Mouse (Mus musculus): ENCODE measurements around the gene Adgrg6. TPM values are rescaled to one million over a fixed set of nuclear protein-coding genes. Genes with fewer than 3 reads are reported as not detected.
A peak's percentile ranks its signal among the peaks of the same experiment; 100 is the strongest.

Gene Adgrg6
- polyA plus RNA-seq, 1 experiment: not detected

GRCm38 (mm10) chr10:14445590-14446291 lies 99.7 kb downstream of the Adgrg6 start:
- peak overlapping the region; percentile 70 for H3K4me3 ChIP-seq (replicated peaks)
- H3K27me3 ChIP-seq (replicated peaks): no peaks in the 10 kb centered on the region
- TF ChIP-seq GATA1 (IDR thresholded peaks at IDR 0.05; ENCODE audit: borderline replicate concordance, low read length) (no peak), FLI1 (IDR thresholded peaks at IDR 0.05; ENCODE audit: low read length) (no peak)
- H3K36me3 ChIP-seq (replicated peaks; ENCODE audit: low read length): no peaks in the 10 kb centered on the region
- peaks cover 7% of the 10 kb centered on the region; the same call in 1 of the 2 replicates for H3K4me1 ChIP-seq
- H3K9me3 ChIP-seq: peaks cover 6% of the 10 kb centered on the region

- Histone ChIP-seq H3K4me1 (peaks cover 6% of the 10 kb centered on the region; the same call in 1 of the 2 replicates), H3K9me3 (peaks cover 6% of the 10 kb centered on the region), H3K4me3 (replicated peaks) (no peak overlapping the region), H3K36me3 (replicated peaks; ENCODE audit: low read length) (no peaks in the 10 kb centered on the region), H3K27me3 (replicated peaks) (no peaks in the 10 kb centered on the region)
- no peak for TF ChIP-seq FLI1 (IDR thresholded peaks at IDR 0.05; ENCODE audit: low read length)
- no peak for TF ChIP-seq GATA1 (IDR thresholded peaks at IDR 0.05; ENCODE audit: borderline replicate concordance, low read length)
Observed at GRCm38 (mm10) chr10:14440860-14441579, 104.4 kb downstream of the Adgrg6 start.

- Histone ChIP-seq H3K4me3 (replicated peaks) (no peak overlapping the region), H3K9me3 (no peaks in the 10 kb centered on the region), H3K36me3 (replicated peaks; ENCODE audit: low read length) (no peaks in the 10 kb centered on the region), H3K4me1 (no peaks in the 10 kb centered on the region), H3K27me3 (replicated peaks) (no peaks in the 10 kb centered on the region)
- TF ChIP-seq FLI1 (IDR thresholded peaks at IDR 0.05; ENCODE audit: low read length) (no peak), GATA1 (IDR thresholded peaks at IDR 0.05; ENCODE audit: borderline replicate concordance, low read length) (no peak)
Observed at GRCm38 (mm10) chr10:14404070-14404469, 141.4 kb downstream of the Adgrg6 start.

- H3K36me3 ChIP-seq (replicated peaks; ENCODE audit: low read length): no peaks in the 10 kb centered on the region
- no peaks in the 10 kb centered on the region for H3K4me1 ChIP-seq
- TF ChIP-seq FLI1 (IDR thresholded peaks at IDR 0.05; ENCODE audit: low read length) (no peak), GATA1 (IDR thresholded peaks at IDR 0.05; ENCODE audit: borderline replicate concordance, low read length) (no peak)
- H3K4me3 ChIP-seq (replicated peaks): no peak overlapping the region
- no peaks in the 10 kb centered on the region; the same call in 1 of the 2 replicates for H3K9me3 ChIP-seq
- no peaks in the 10 kb centered on the region for H3K27me3 ChIP-seq (replicated peaks)
Observed at GRCm38 (mm10) chr10:14401744-14402143, 143.7 kb downstream of the Adgrg6 start.

- H3K36me3 ChIP-seq (replicated peaks; ENCODE audit: low read length): no peaks in the 10 kb centered on the region
- no peaks in the 10 kb centered on the region for H3K4me1 ChIP-seq
- TF ChIP-seq GATA1 (IDR thresholded peaks at IDR 0.05; ENCODE audit: borderline replicate concordance, low read length): no peak
- no peak for TF ChIP-seq FLI1 (IDR thresholded peaks at IDR 0.05; ENCODE audit: low read length)
- no peak overlapping the region for H3K4me3 ChIP-seq (replicated peaks)
- H3K9me3 ChIP-seq: peaks cover 4% of the 10 kb centered on the region
- H3K27me3 ChIP-seq (replicated peaks): no peaks in the 10 kb centered on the region
Observed at GRCm38 (mm10) chr10:14391025-14391639, 154.3 kb downstream of the Adgrg6 start.

- Histone ChIP-seq H3K9me3 (no peaks in the 10 kb centered on the region), H3K27me3 (replicated peaks) (no peaks in the 10 kb centered on the region), H3K4me3 (replicated peaks) (no peak overlapping the region), H3K4me1 (no peaks in the 10 kb centered on the region), H3K36me3 (replicated peaks; ENCODE audit: low read length) (no peaks in the 10 kb centered on the region)
- no peak for TF ChIP-seq GATA1 (IDR thresholded peaks at IDR 0.05; ENCODE audit: borderline replicate concordance, low read length)
- no peak for TF ChIP-seq FLI1 (IDR thresholded peaks at IDR 0.05; ENCODE audit: low read length)
Observed at GRCm38 (mm10) chr10:14385574-14385973, 159.9 kb downstream of the Adgrg6 start.

- H3K27me3 ChIP-seq (replicated peaks): peaks cover 2% of the 10 kb centered on the region
- no peaks in the 10 kb centered on the region for H3K4me1 ChIP-seq
- no peaks in the 10 kb centered on the region for H3K36me3 ChIP-seq (replicated peaks; ENCODE audit: low read length)
- H3K4me3 ChIP-seq (replicated peaks): no peak overlapping the region
- no peak for TF ChIP-seq FLI1 (IDR thresholded peaks at IDR 0.05; ENCODE audit: low read length)
- TF ChIP-seq GATA1 (IDR thresholded peaks at IDR 0.05; ENCODE audit: borderline replicate concordance, low read length): no peak
- peaks cover 6% of the 10 kb centered on the region; the same call in 1 of the 2 replicates for H3K9me3 ChIP-seq
Observed at GRCm38 (mm10) chr10:14365065-14365589, 180.3 kb downstream of the Adgrg6 start.

- H3K4me3 ChIP-seq (replicated peaks): no peak overlapping the region
- peaks cover 2% of the 10 kb centered on the region for H3K27me3 ChIP-seq (replicated peaks)
- TF ChIP-seq FLI1 (IDR thresholded peaks at IDR 0.05; ENCODE audit: low read length) (no peak), GATA1 (IDR thresholded peaks at IDR 0.05; ENCODE audit: borderline replicate concordance, low read length) (no peak)
- peaks cover 6% of the 10 kb centered on the region; the same call in 1 of the 2 replicates for H3K9me3 ChIP-seq
- no peaks in the 10 kb centered on the region for H3K4me1 ChIP-seq
- no peaks in the 10 kb centered on the region for H3K36me3 ChIP-seq (replicated peaks; ENCODE audit: low read length)
Observed at GRCm38 (mm10) chr10:14363226-14363625, 182.2 kb downstream of the Adgrg6 start.

- no peaks in the 10 kb centered on the region for H3K9me3 ChIP-seq
- no peak for TF ChIP-seq FLI1 (IDR thresholded peaks at IDR 0.05; ENCODE audit: low read length)
- no peak for TF ChIP-seq GATA1 (IDR thresholded peaks at IDR 0.05; ENCODE audit: borderline replicate concordance, low read length)
- no peaks in the 10 kb centered on the region for H3K36me3 ChIP-seq (replicated peaks; ENCODE audit: low read length)
Observed at GRCm38 (mm10) chr10:14358271-14358670, 187.2 kb downstream of the Adgrg6 start.

More at GRCm38 (mm10) chr10:14358271-14358670, 187.2 kb downstream of the Adgrg6 start:
- H3K4me1 ChIP-seq: no peaks in the 10 kb centered on the region
- no peaks in the 10 kb centered on the region for H3K27me3 ChIP-seq (replicated peaks)
- no peak overlapping the region for H3K4me3 ChIP-seq (replicated peaks)

Other genes with a start within 250 kb of the Adgrg6 start
- 12.4 and 15.5 TPM in 2 replicates for gene Vta1, start 159.9 kb upstream of the Adgrg6 start, polyA plus RNA-seq (2012; ENCODE audit: insufficient read depth, low replicate concordance)
- not detected in 2 replicates for gene Nmbr, start 159.9 kb upstream of the Adgrg6 start, polyA plus RNA-seq (2012; ENCODE audit: insufficient read depth, low replicate concordance)
- gene Gje1, start 172.6 kb upstream of the Adgrg6 start, polyA plus RNA-seq (2012; ENCODE audit: insufficient read depth, low replicate concordance): 3.1 TPM in 1 of 2 replicates, not detected in the other

All from megakaryocyte, embryonic 14.5 days (primary cell).